Mouse (Mus musculus) midbrain, embryonic 12.5 days (tissue): ENCODE data around the gene Ntpcr. TPM values are rescaled to one million over a fixed set of nuclear protein-coding genes. Genes with fewer than 3 reads are reported as not detected.
A peak's percentile ranks its signal among the peaks of the same experiment; 100 is the strongest.

Experiments
- ATAC-seq: fragments of 200-750 bp; cut with Nextera tagmentation; 2 replicates; pipeline ENCODE4 v1.8.0; 2017; ENCODE audit warnings: low read depth, moderate TSS enrichment, moderate library complexity; ENCODE audit not compliant: low FRiP score
- H3K27ac ChIP-seq: fragments of 300-500 bp; sonication (generic); replicated peaks from 2 replicates; pipeline ENCODE4 v1.5.1; 2016; ENCODE audit warnings: mild to moderate bottlenecking
- H3K27me3 ChIP-seq: fragments of 300-500 bp; sonication (generic); 2 replicates; pipeline ENCODE4 v1.6.1; 2016; ENCODE audit warnings: mild to moderate bottlenecking
- H3K36me3 ChIP-seq: fragments of 300-500 bp; sonication (generic); 2 replicates; pipeline ENCODE4 v1.6.1; 2016
- H3K4me1 ChIP-seq: fragments of 300-500 bp; sonication (generic); 2 replicates; pipeline ENCODE4 v1.6.1; 2016
- H3K4me2 ChIP-seq: fragments of 300-500 bp; sonication (generic); replicated peaks from 2 replicates; pipeline ENCODE4 v1.6.1; 2016; ENCODE audit warnings: mild to moderate bottlenecking, moderate library complexity
- H3K4me3 ChIP-seq: fragments of 300-500 bp; sonication (generic); 2 replicates; pipeline ENCODE4 v1.5.1; 2016; ENCODE audit warnings: mild to moderate bottlenecking
- H3K9ac ChIP-seq: fragments of 300-500 bp; sonication (generic); replicated peaks from 2 replicates; pipeline ENCODE4 v1.6.1; 2016; ENCODE audit warnings: mild to moderate bottlenecking, moderate library complexity
- H3K9me3 ChIP-seq: fragments of 300-500 bp; sonication (generic); 2 replicates; pipeline ENCODE4 v1.6.1; 2016; ENCODE audit warnings: mild to moderate bottlenecking
- WGBS: fragments of 180-500 bp; shearing (Covaris S2); methylation state at CpG from one replicate; pipeline ENCODE4 v1.1.7; 2016; 5-methylcytosine and 5-hydroxymethylcytosine counted together
- polyA plus RNA-seq: library from polyadenylated mRNA; unstranded; fragments of >200 nt; fragmentation: Nextera tagmentation; extraction: Ambion mirVana; gene quantifications from 2 replicates; pipeline ENCODE4 v1.2.1, GENCODE M21; 2016

The Ntpcr gene
- polyA plus RNA-seq, 1 experiment from 2014 or later, result 16.8 TPM

- Histone ChIP-seq H3K27me3 (no peaks in the 10 kb centered on the region), H3K4me1 (0 out of 2 replicates have a peak, but pooled peaks cover 9% of the 10 kb centered on the region), H3K36me3 (no peaks in the 10 kb centered on the region), H3K9me3 (no peaks in the 10 kb centered on the region), H3K9ac (no peak overlapping the region), H3K4me3 (no peak overlapping the region), H3K4me2 (no peak overlapping the region), H3K27ac (0 out of 2 replicates have a peak overlapping the region, but pooled peaks have one; percentile 30)
- WGBS, result 69% methylated on average over 9 of the region's 9 CpGs
- ATAC-seq, result no peak
Measured at GRCm38 (mm10) chr8:125756391-125757105, 26.8 kb downstream of the Ntpcr start.

- Histone ChIP-seq H3K9me3 (no peaks in the 10 kb centered on the region), H3K4me1 (0 out of 2 replicates have a peak, but pooled peaks cover 9% of the 10 kb centered on the region), H3K4me2 (no peak overlapping the region), H3K9ac (no peak overlapping the region), H3K36me3 (no peaks in the 10 kb centered on the region), H3K27me3 (no peaks in the 10 kb centered on the region), H3K4me3 (no peak overlapping the region), H3K27ac (no peak overlapping the region)
- WGBS, result 93% methylated on average over 1 of the region's 1 CpGs
- ATAC-seq, result no peak
Measured at GRCm38 (mm10) chr8:125757106-125757496, 27.3 kb downstream of the Ntpcr start.

- Histone ChIP-seq H3K27ac (no peak overlapping the region), H3K4me1 (0 out of 2 replicates have a peak, but pooled peaks cover 9% of the 10 kb centered on the region), H3K4me2 (no peak overlapping the region), H3K4me3 (no peak overlapping the region), H3K9ac (no peak overlapping the region), H3K36me3 (no peaks in the 10 kb centered on the region), H3K9me3 (peaks cover 6% of the 10 kb centered on the region; the same call in 1 of the 2 replicates), H3K27me3 (no peaks in the 10 kb centered on the region)
- 48% methylated on average over 10 of the region's 10 CpGs for WGBS
- ATAC-seq, result no peak
Measured at GRCm38 (mm10) chr8:125759022-125759421, 29.3 kb downstream of the Ntpcr start.

- Histone ChIP-seq H3K27ac (no peak overlapping the region), H3K4me1 (no peaks in the 10 kb centered on the region), H3K9ac (no peak overlapping the region), H3K36me3 (no peaks in the 10 kb centered on the region), H3K9me3 (peaks cover 6% of the 10 kb centered on the region; the same call in 1 of the 2 replicates), H3K27me3 (no peaks in the 10 kb centered on the region), H3K4me3 (no peak overlapping the region), H3K4me2 (no peak overlapping the region)
- ATAC-seq, result no peak
- WGBS, result 90% methylated on average over 16 of the region's 16 CpGs
Measured at GRCm38 (mm10) chr8:125763066-125763786, 33.5 kb downstream of the Ntpcr start.

- ATAC-seq, result no peak
- no peaks in the 10 kb centered on the region for H3K27me3 ChIP-seq
- no peaks in the 10 kb centered on the region for H3K4me1 ChIP-seq
- H3K4me2 ChIP-seq, result no peak overlapping the region
- H3K9me3 ChIP-seq, result peaks cover 6% of the 10 kb centered on the region; the same call in 1 of the 2 replicates
- no peak overlapping the region for H3K9ac ChIP-seq
- no peak overlapping the region for H3K4me3 ChIP-seq
- 91% methylated on average over 10 of the region's 10 CpGs for WGBS
- no peak overlapping the region for H3K27ac ChIP-seq
- 0 out of 2 replicates have a peak, but pooled peaks cover 4% of the 10 kb centered on the region for H3K36me3 ChIP-seq
Measured at GRCm38 (mm10) chr8:125768079-125768478, 38.3 kb downstream of the Ntpcr start.

GRCm38 (mm10) chr8:125772300-125772699 lies 42.5 kb downstream of the Ntpcr start:
- Histone ChIP-seq H3K27me3 (no peaks in the 10 kb centered on the region), H3K36me3 (0 out of 2 replicates have a peak, but pooled peaks cover 4% of the 10 kb centered on the region), H3K4me3 (no peak overlapping the region), H3K4me1 (no peaks in the 10 kb centered on the region), H3K9ac (no peak overlapping the region), H3K27ac (no peak overlapping the region), H3K4me2 (no peak overlapping the region), H3K9me3 (no peaks in the 10 kb centered on the region)
- WGBS, result 59% methylated on average over 2 of the region's 2 CpGs
- ATAC-seq, result no peak

GRCm38 (mm10) chr8:125773281-125773803 lies 43.6 kb downstream of the Ntpcr start:
- no peak for ATAC-seq
- Histone ChIP-seq H3K36me3 (0 out of 2 replicates have a peak, but pooled peaks cover 4% of the 10 kb centered on the region), H3K9ac (no peak overlapping the region), H3K27me3 (no peaks in the 10 kb centered on the region), H3K27ac (no peak overlapping the region), H3K4me1 (no peaks in the 10 kb centered on the region), H3K4me2 (no peak overlapping the region), H3K4me3 (no peak overlapping the region), H3K9me3 (no peaks in the 10 kb centered on the region)
- 44% methylated on average over 7 of the region's 7 CpGs for WGBS

GRCm38 (mm10) chr8:125775031-125775430 lies 45.3 kb downstream of the Ntpcr start:
- no peak overlapping the region for H3K4me2 ChIP-seq
- ATAC-seq, result no peak

GRCm38 (mm10) chr8:125776314-125776713 lies 46.6 kb downstream of the Ntpcr start:
- no peaks in the 10 kb centered on the region for H3K27me3 ChIP-seq
- WGBS, result 91% methylated on average over 3 of the region's 3 CpGs
- ATAC-seq, result no peak
- 0 out of 2 replicates have a peak, but pooled peaks cover 3% of the 10 kb centered on the region for H3K36me3 ChIP-seq
- H3K4me2 ChIP-seq, result no peak overlapping the region
- H3K27ac ChIP-seq, result no peak overlapping the region
- H3K9me3 ChIP-seq, result no peaks in the 10 kb centered on the region
- H3K4me3 ChIP-seq, result no peak overlapping the region
- no peaks in the 10 kb centered on the region for H3K4me1 ChIP-seq
- no peak overlapping the region for H3K9ac ChIP-seq

More at GRCm38 (mm10) chr8:125775031-125775430, 45.3 kb downstream of the Ntpcr start:
- WGBS, result 56% methylated on average over 3 of the region's 3 CpGs
- Histone ChIP-seq H3K27me3 (no peaks in the 10 kb centered on the region), H3K36me3 (0 out of 2 replicates have a peak, but pooled peaks cover 4% of the 10 kb centered on the region), H3K4me1 (no peaks in the 10 kb centered on the region), H3K9ac (no peak overlapping the region), H3K27ac (no peak overlapping the region), H3K9me3 (no peaks in the 10 kb centered on the region), H3K4me3 (no peak overlapping the region)

GRCm38 (mm10) chr8:125776800-125777199 lies 47.0 kb downstream of the Ntpcr start:
- no peaks in the 10 kb centered on the region for H3K36me3 ChIP-seq
- no peak overlapping the region for H3K9ac ChIP-seq
- H3K4me2 ChIP-seq, result no peak overlapping the region
- H3K4me1 ChIP-seq, result no peaks in the 10 kb centered on the region
- H3K27ac ChIP-seq, result no peak overlapping the region
- 78% methylated on average over 6 of the region's 6 CpGs for WGBS
- no peaks in the 10 kb centered on the region for H3K9me3 ChIP-seq
- ATAC-seq, result no peak
- H3K4me3 ChIP-seq, result no peak overlapping the region
- H3K27me3 ChIP-seq, result no peaks in the 10 kb centered on the region

- H3K27me3 ChIP-seq, result no peaks in the 10 kb centered on the region
- H3K27ac ChIP-seq, result no peak overlapping the region
- no peaks in the 10 kb centered on the region for H3K9me3 ChIP-seq
- H3K9ac ChIP-seq, result no peak overlapping the region
- H3K4me2 ChIP-seq, result no peak overlapping the region
- H3K36me3 ChIP-seq, result no peaks in the 10 kb centered on the region
- H3K4me3 ChIP-seq, result no peak overlapping the region
- ATAC-seq, result no peak
- no peaks in the 10 kb centered on the region for H3K4me1 ChIP-seq
- WGBS, result 77% methylated on average over 12 of the region's 12 CpGs
Measured at GRCm38 (mm10) chr8:125777478-125778164, 47.9 kb downstream of the Ntpcr start.
